Mouse (Mus musculus) stomach, embryonic 15.5 days (tissue): ENCODE data around the gene Rhbdd2. TPM values are rescaled to one million over a fixed set of nuclear protein-coding genes. Genes with fewer than 3 reads are reported as not detected.
A peak's percentile ranks its signal among the peaks of the same experiment; 100 is the strongest.

Experiments used
- ATAC-seq: fragments of 200-750 bp; cut with Nextera tagmentation; 2 replicates; pipeline ENCODE4 v1.8.0; 2017; ENCODE audit warnings: low read depth, moderate number of reproducible peaks, moderate TSS enrichment; ENCODE audit not compliant: insufficient read depth, low FRiP score
- H3K27ac ChIP-seq: fragments of 300-500 bp; sonication (generic); 2 replicates; pipeline ENCODE4 v1.5.1; 2015; ENCODE audit warnings: mild to moderate bottlenecking, inconsistent platforms
- H3K27me3 ChIP-seq: fragments of 300-500 bp; sonication (generic); replicated peaks from 2 replicates; pipeline ENCODE4 v1.6.1; 2015; ENCODE audit warnings: inconsistent platforms
- H3K36me3 ChIP-seq: fragments of 300-500 bp; sonication (generic); 2 replicates; pipeline ENCODE4 v1.6.1; 2015; ENCODE audit warnings: inconsistent platforms
- H3K4me1 ChIP-seq: fragments of 300-500 bp; sonication (generic); 2 replicates; pipeline ENCODE4 v1.6.1; 2015; ENCODE audit warnings: inconsistent platforms
- H3K4me2 ChIP-seq: fragments of 300-500 bp; sonication (generic); 2 replicates; pipeline ENCODE4 v1.6.1; 2015; ENCODE audit warnings: mild to moderate bottlenecking, inconsistent platforms
- H3K4me3 ChIP-seq: fragments of 300-500 bp; sonication (generic); replicated peaks from 2 replicates; pipeline ENCODE4 v1.5.1; 2015; ENCODE audit warnings: inconsistent platforms
- H3K9ac ChIP-seq: fragments of 300-500 bp; sonication (generic); 2 replicates; pipeline ENCODE4 v1.6.1; 2015; ENCODE audit warnings: inconsistent platforms
- H3K9me3 ChIP-seq: fragments of 300-500 bp; sonication (generic); 2 replicates; pipeline ENCODE4 v1.6.1; 2016; ENCODE audit warnings: inconsistent platforms
- WGBS: fragments of 180-500 bp; shearing (Covaris S2); methylation state at CpG from one replicate; pipeline ENCODE4 v1.1.7; 2015; 5-methylcytosine and 5-hydroxymethylcytosine counted together
- polyA plus RNA-seq: library from polyadenylated mRNA; unstranded; fragments of >200 nt; fragmentation: Nextera tagmentation; extraction: Ambion mirVana; gene quantifications from 2 replicates; pipeline ENCODE4 v1.2.1, GENCODE M21; 2015

The Rhbdd2 gene
- polyA plus RNA-seq, 1 experiment from 2014 or later: 39.7 TPM

GRCm38 (mm10) chr5:135648461-135649308 is 16.3 kb downstream of the Rhbdd2 start:
- Histone ChIP-seq H3K4me2 (no peak overlapping the region), H3K4me3 (no peak overlapping the region), H3K4me1 (peaks cover 7% of the 10 kb centered on the region; the same call in 1 of the 2 replicates), H3K36me3 (no peaks in the 10 kb centered on the region; the same call in 1 of the 2 replicates), H3K27me3 (no peaks in the 10 kb centered on the region), H3K9ac (no peak overlapping the region), H3K27ac (no peak overlapping the region), H3K9me3 (no peaks in the 10 kb centered on the region)
- no peak for ATAC-seq
- WGBS: 76% methylated on average over 9 of the region's 9 CpGs

- no peak for ATAC-seq
- Histone ChIP-seq H3K4me3 (no peak overlapping the region), H3K4me1 (peaks cover 7% of the 10 kb centered on the region; the same call in 1 of the 2 replicates), H3K27me3 (no peaks in the 10 kb centered on the region), H3K36me3 (no peaks in the 10 kb centered on the region), H3K9ac (no peak overlapping the region), H3K27ac (no peak overlapping the region), H3K4me2 (no peak overlapping the region), H3K9me3 (no peaks in the 10 kb centered on the region)
- WGBS: 85% methylated on average over 1 of the region's 1 CpGs
These were observed 16.9 kb downstream of the Rhbdd2 start for GRCm38 (mm10) chr5:135649309-135649633.

- Histone ChIP-seq H3K4me1 (no peaks in the 10 kb centered on the region), H3K27me3 (no peaks in the 10 kb centered on the region), H3K9me3 (no peaks in the 10 kb centered on the region), H3K9ac (no peak overlapping the region), H3K36me3 (no peaks in the 10 kb centered on the region), H3K4me2 (no peak overlapping the region), H3K27ac (no peak overlapping the region), H3K4me3 (no peak overlapping the region)
- 61% methylated on average over 3 of the region's 3 CpGs for WGBS
- ATAC-seq: no peak
These were observed 19.1 kb downstream of the Rhbdd2 start for GRCm38 (mm10) chr5:135651536-135651935.

- H3K36me3 ChIP-seq: no peaks in the 10 kb centered on the region
- no peak for ATAC-seq
- no peaks in the 10 kb centered on the region for H3K4me1 ChIP-seq
- no peaks in the 10 kb centered on the region for H3K9me3 ChIP-seq
- H3K4me3 ChIP-seq: no peak overlapping the region
- H3K9ac ChIP-seq: no peak overlapping the region
- H3K27me3 ChIP-seq: no peaks in the 10 kb centered on the region
- no peak overlapping the region for H3K4me2 ChIP-seq
- 69% methylated on average over 2 of the region's 2 CpGs for WGBS
- no peak overlapping the region for H3K27ac ChIP-seq
These were observed 20.8 kb downstream of the Rhbdd2 start for GRCm38 (mm10) chr5:135653209-135653608.

GRCm38 (mm10) chr5:135656046-135656445 is 23.6 kb downstream of the Rhbdd2 start:
- H3K4me1 ChIP-seq: no peaks in the 10 kb centered on the region
- no peak overlapping the region for H3K9ac ChIP-seq
- no peak overlapping the region for H3K4me2 ChIP-seq
- no peak overlapping the region for H3K4me3 ChIP-seq
- H3K27me3 ChIP-seq: no peaks in the 10 kb centered on the region
- no peak for ATAC-seq
- 64% methylated on average over 5 of the region's 5 CpGs for WGBS
- H3K9me3 ChIP-seq: no peaks in the 10 kb centered on the region
- H3K27ac ChIP-seq: no peak overlapping the region
- no peaks in the 10 kb centered on the region for H3K36me3 ChIP-seq

GRCm38 (mm10) chr5:135657128-135657527 is 24.7 kb downstream of the Rhbdd2 start:
- WGBS: 82% methylated on average over 5 of the region's 5 CpGs
- no peak overlapping the region for H3K9ac ChIP-seq
- no peak overlapping the region for H3K4me2 ChIP-seq
- H3K27ac ChIP-seq: no peak overlapping the region
- no peaks in the 10 kb centered on the region for H3K27me3 ChIP-seq
- H3K9me3 ChIP-seq: no peaks in the 10 kb centered on the region
- H3K4me3 ChIP-seq: no peak overlapping the region
- no peaks in the 10 kb centered on the region for H3K36me3 ChIP-seq
- no peaks in the 10 kb centered on the region for H3K4me1 ChIP-seq
- ATAC-seq: no peak

- H3K27ac ChIP-seq: no peak overlapping the region
- no peak overlapping the region for H3K9ac ChIP-seq
- H3K36me3 ChIP-seq: no peaks in the 10 kb centered on the region
- no peaks in the 10 kb centered on the region for H3K4me1 ChIP-seq
- H3K27me3 ChIP-seq: no peaks in the 10 kb centered on the region
- ATAC-seq: no peak
- H3K4me3 ChIP-seq: no peak overlapping the region
- no peaks in the 10 kb centered on the region for H3K9me3 ChIP-seq
- 46% methylated on average over 17 of the region's 17 CpGs for WGBS
- H3K4me2 ChIP-seq: no peak overlapping the region
These were observed 25.4 kb downstream of the Rhbdd2 start for GRCm38 (mm10) chr5:135657703-135658373.

GRCm38 (mm10) chr5:135659956-135660355 is 27.5 kb downstream of the Rhbdd2 start:
- no peak for ATAC-seq
- no peaks in the 10 kb centered on the region for H3K4me1 ChIP-seq

GRCm38 (mm10) chr5:135660535-135660934 is 28.1 kb downstream of the Rhbdd2 start:
- Histone ChIP-seq H3K27me3 (no peaks in the 10 kb centered on the region), H3K4me3 (no peak overlapping the region), H3K36me3 (no peaks in the 10 kb centered on the region), H3K27ac (no peak overlapping the region), H3K4me2 (no peak overlapping the region), H3K9ac (no peak overlapping the region), H3K4me1 (no peaks in the 10 kb centered on the region), H3K9me3 (no peaks in the 10 kb centered on the region)
- WGBS: 79% methylated on average over 7 of the region's 7 CpGs
- ATAC-seq: no peak

More at GRCm38 (mm10) chr5:135659956-135660355, 27.5 kb downstream of the Rhbdd2 start:
- no peak overlapping the region for H3K9ac ChIP-seq
- no peaks in the 10 kb centered on the region for H3K27me3 ChIP-seq
- H3K9me3 ChIP-seq: no peaks in the 10 kb centered on the region
- no peak overlapping the region for H3K27ac ChIP-seq
- no peaks in the 10 kb centered on the region for H3K36me3 ChIP-seq
- no peak overlapping the region for H3K4me3 ChIP-seq
- 64% methylated on average over 4 of the region's 4 CpGs for WGBS
- no peak overlapping the region for H3K4me2 ChIP-seq

- no peaks in the 10 kb centered on the region for H3K27me3 ChIP-seq
- ATAC-seq: no peak
- H3K4me3 ChIP-seq: no peak overlapping the region
- H3K4me2 ChIP-seq: no peak overlapping the region
- H3K9ac ChIP-seq: no peak overlapping the region
- no peaks in the 10 kb centered on the region for H3K4me1 ChIP-seq
- WGBS: 74% methylated on average over 5 of the region's 5 CpGs
- no peak overlapping the region for H3K27ac ChIP-seq
- no peaks in the 10 kb centered on the region for H3K36me3 ChIP-seq
- H3K9me3 ChIP-seq: no peaks in the 10 kb centered on the region
These were observed 34.5 kb downstream of the Rhbdd2 start for GRCm38 (mm10) chr5:135666890-135667289.

GRCm38 (mm10) chr5:135668071-135668470 is 35.7 kb downstream of the Rhbdd2 start:
- no peak overlapping the region for H3K4me3 ChIP-seq
- H3K36me3 ChIP-seq: no peaks in the 10 kb centered on the region
- 77% methylated on average over 7 of the region's 7 CpGs for WGBS
- no peak overlapping the region for H3K9ac ChIP-seq
- H3K4me1 ChIP-seq: no peaks in the 10 kb centered on the region
- no peak overlapping the region for H3K4me2 ChIP-seq
- no peaks in the 10 kb centered on the region for H3K9me3 ChIP-seq
- H3K27me3 ChIP-seq: no peaks in the 10 kb centered on the region
- H3K27ac ChIP-seq: no peak overlapping the region
- ATAC-seq: no peak

GRCm38 (mm10) chr5:135669741-135670275 is 37.4 kb downstream of the Rhbdd2 start, which contains the start of gene Por:
Gene Por, plus strand, starts transcription at chr5:135670033.
- Histone ChIP-seq H3K9me3 (no peaks in the 10 kb centered on the region), H3K4me2 (no peak within 1 kb of the TSS), H3K27ac (peak within 1 kb of the TSS; percentile 18; the same call in 1 of the 2 replicates), H3K4me1 (peaks cover 6% of the 10 kb centered on the region), H3K9ac (no peak within 1 kb of the TSS), H3K27me3 (no peaks in the 10 kb centered on the region), H3K36me3 (no peaks in the 10 kb centered on the region), H3K4me3 (no peak within 1 kb of the TSS)
- WGBS: 16% methylated on average over 9 of the region's 9 CpGs
- peak; percentile 73 for ATAC-seq
